Mouse (Mus musculus) testis, postnatal 10 days (tissue): ENCODE measurements at regions not wholly inside any gene's neighbourhood (a gene's known extent, or its start where the extent isn't known, plus 50 kb on each side); places are given as distances from the start of the nearest gene placed in this dataset.

Source experiments
- DNase-seq: peaks from one replicate; pipeline ENCODE4 v3.0.0; 2021; ENCODE audit warnings: low spot score

GRCm38 (mm10) chr12:42987018-42987606 is 1223.0 kb downstream of the Dnajb9 start:
- no peak for DNase-seq

DNA sequence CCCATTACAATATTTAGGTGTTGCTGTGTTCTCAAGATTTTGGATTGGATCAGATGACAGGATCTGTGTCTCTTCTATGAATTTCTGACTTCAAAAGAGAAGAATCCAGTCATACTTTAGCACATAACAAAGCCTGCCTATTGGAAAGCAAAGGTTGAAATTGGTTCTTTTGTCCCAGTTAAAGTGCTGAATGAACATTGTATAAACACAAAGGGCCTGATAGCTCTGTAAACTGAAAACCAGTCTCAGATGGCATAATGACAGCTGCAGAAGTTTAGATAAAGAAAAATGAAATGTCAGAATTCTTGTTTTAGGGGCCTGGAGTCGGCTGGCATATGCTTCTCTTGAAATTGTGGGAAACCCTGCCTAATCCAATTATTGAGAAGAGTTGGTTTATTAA is 1223.6 kb downstream of the Dnajb9 start:
- DNase-seq = no peak

GRCm38 (mm10) chr12:42986096-42986495 is 1224.0 kb downstream of the Dnajb9 start:
- DNase-seq = no peak

- no peak for DNase-seq
Observed at GRCm38 (mm10) chr12:42978828-42979227, 1231.3 kb downstream of the Dnajb9 start.

- DNase-seq = peak; percentile 80
Observed at GRCm38 (mm10) chr12:42972766-42973165, 1237.4 kb downstream of the Dnajb9 start.

GRCm38 (mm10) chr12:42961535-42961934 is 1248.6 kb downstream of the Dnajb9 start:
- no peak for DNase-seq

GRCm38 (mm10) chr12:42947961-42948360 is 1262.2 kb downstream of the Dnajb9 start:
- DNase-seq = no peak

GRCm38 (mm10) chr12:42914374-42914773 is 1295.8 kb downstream of the Dnajb9 start:
- no peak for DNase-seq
